Mouse (Mus musculus) heart, postnatal 0 days (tissue): Measurements from ENCODE around the gene Plin5. TPM values are rescaled to one million over a fixed set of nuclear protein-coding genes. Genes with fewer than 3 reads are reported as not detected.
A peak's percentile ranks its signal among the peaks of the same experiment; 100 is the strongest.
"Not testable (repeated sequence)": the region's sequence is repeated elsewhere in the genome, so short reads cannot be mapped to it uniquely, and the experiment has no call there.

Experiments
- ATAC-seq: fragments of 200-750 bp; cut with Nextera tagmentation; 2 replicates; pipeline ENCODE4 v1.8.0; 2017; ENCODE audit warnings: low read depth, moderate number of reproducible peaks, moderate library complexity; ENCODE audit not compliant: insufficient read depth
- DNase-seq: peaks from one replicate; pipeline ENCODE4 v3.0.0-alpha.2; 2016; ENCODE audit warnings: low spot score
- H3K27ac ChIP-seq: fragments of 300-500 bp; sonication (generic); 2 replicates; pipeline ENCODE4 v1.5.1; 2014; ENCODE audit warnings: low read depth, mild to moderate bottlenecking
- H3K27me3 ChIP-seq: fragments of 300-500 bp; sonication (generic); 2 replicates; pipeline ENCODE4 v1.6.1; 2014; ENCODE audit warnings: low read length, mixed read lengths; ENCODE audit not compliant: control insufficient read depth, insufficient read depth
- H3K36me3 ChIP-seq: fragments of 300-500 bp; sonication (generic); replicated peaks from 2 replicates; pipeline ENCODE4 v1.6.1; 2014; ENCODE audit warnings: low read length, mixed read lengths; ENCODE audit not compliant: control insufficient read depth, insufficient read depth
- H3K4me1 ChIP-seq: fragments of 300-500 bp; sonication (generic); 2 replicates; pipeline ENCODE4 v1.6.1; 2014; ENCODE audit warnings: antibody characterized with exemption; ENCODE audit not compliant: control insufficient read depth, insufficient read depth
- H3K4me2 ChIP-seq: fragments of 300-500 bp; sonication (generic); 2 replicates; pipeline ENCODE4 v1.6.1; 2014; ENCODE audit warnings: low read depth, mild to moderate bottlenecking, low read length, moderate library complexity
- H3K4me3 ChIP-seq: fragments of 300-500 bp; sonication (generic); 2 replicates; pipeline ENCODE4 v1.5.1; 2014; ENCODE audit warnings: low read depth, low read length
- H3K9ac ChIP-seq: fragments of 300-500 bp; sonication (generic); replicated peaks from 2 replicates; pipeline ENCODE4 v1.6.1; 2014; ENCODE audit warnings: low read depth, low read length, mixed read lengths
- H3K9me3 ChIP-seq: fragments of 300-500 bp; sonication (generic); replicated peaks from 2 replicates; pipeline ENCODE4 v1.6.1; 2016; ENCODE audit warnings: low read length; ENCODE audit not compliant: control insufficient read depth
- CTCF ChIP-seq: IDR thresholded peaks from 2 replicates; pipeline ENCODE4 v1.5.1; 2016; ENCODE audit warnings: antibody characterized with exemption, control low read depth, low read depth
- EP300 ChIP-seq: IDR thresholded peaks from 2 replicates; pipeline ENCODE4 v1.6.1; 2016; ENCODE audit warnings: antibody characterized with exemption, low read depth
- WGBS: fragments of 180-500 bp; shearing (Covaris S2); extraction: QIAGEN DNeasy Blood & Tissue Kit; methylation state at CpG from one replicate; pipeline ENCODE4 v1.1.7; 2014; 5-methylcytosine and 5-hydroxymethylcytosine counted together
- polyA plus RNA-seq: library from polyadenylated mRNA; unstranded; fragments of >200 nt; fragmentation: Nextera tagmentation; extraction: Ambion mirVana; gene quantifications from 2 replicates; pipeline ENCODE4 v1.2.1, GENCODE M21; 2015
- total RNA-seq: library from RNA; depleted of rRNA; stranded (reverse); fragments of >200 nt; gene quantifications from 2 replicates; pipeline ENCODE4 v1.2.3, GENCODE M21; 2014; ENCODE audit warnings: low replicate concordance

The Plin5 gene
- total and polyA plus RNA-seq, 2 experiments from 2014 or later, result 55.7 to 58.8 TPM

DNA sequence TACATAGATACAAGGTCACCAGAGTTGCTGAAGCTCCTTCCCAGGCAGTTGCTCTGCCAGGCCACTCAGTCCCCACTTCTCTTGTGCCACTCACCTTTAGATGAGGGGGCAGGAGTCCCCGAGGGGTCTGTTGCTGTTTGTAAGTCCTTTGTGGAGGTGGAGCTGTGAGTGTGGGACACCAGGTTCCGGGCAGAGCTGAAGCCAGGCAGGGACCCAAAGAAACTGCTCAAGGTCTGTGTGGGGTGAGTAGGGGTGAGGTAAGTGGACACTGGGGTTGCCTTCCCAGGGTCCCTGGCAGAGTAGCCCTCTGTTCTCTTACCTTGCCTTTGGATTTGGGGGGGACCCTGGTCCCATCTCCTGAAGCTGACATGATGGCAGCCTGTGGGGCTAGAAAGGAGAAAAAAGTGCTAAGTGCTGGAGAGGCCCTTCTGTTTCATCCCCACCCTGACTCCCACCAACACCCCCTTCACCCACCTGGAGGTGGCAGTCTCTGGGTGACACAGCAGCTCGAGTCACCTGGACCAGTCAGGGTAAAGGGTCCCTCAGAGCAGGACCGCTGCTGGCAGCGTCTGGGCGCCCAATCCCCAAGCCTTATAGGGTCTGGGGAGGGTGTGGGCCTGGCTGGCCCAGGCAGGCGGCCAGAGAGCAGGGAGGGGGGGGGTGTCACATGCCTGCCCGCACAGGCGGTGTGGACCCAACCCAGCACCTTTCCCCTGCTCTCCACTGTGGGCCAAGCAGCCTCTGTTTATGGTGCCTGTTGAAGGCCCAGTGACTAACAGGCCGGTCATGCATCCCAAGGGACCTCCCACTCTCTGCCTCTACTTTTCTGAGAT is 8.0 kb downstream of the Plin5 start, which contains the start of gene Plin4:
Plin4 (minus strand) TSS at position 585 of the 833 bp plus-strand sequence.
- H3K27ac ChIP-seq, result peak within 1 kb of the TSS; percentile 94
- H3K9ac ChIP-seq, result peak within 1 kb of the TSS; percentile 64
- DNase-seq, result peak; percentile 67
- H3K9me3 ChIP-seq, result no peaks in the 10 kb centered on the region
- H3K4me3 ChIP-seq, result peak within 1 kb of the TSS; percentile 38
- WGBS, result 32% methylated on average over 10 of the region's 10 CpGs
- TF ChIP-seq CTCF (0 out of 2 replicates have a peak, but pooled peaks have one; percentile 13), EP300 (peak; percentile 83; the same call in 1 of the 2 replicates)
- H3K4me2 ChIP-seq, result peak within 1 kb of the TSS; percentile 63
- H3K36me3 ChIP-seq, result peaks cover 12% of the 10 kb centered on the region; the same call in 1 of the 2 replicates
- no peaks in the 10 kb centered on the region for H3K27me3 ChIP-seq
- H3K4me1 ChIP-seq, result peaks cover 14% of the 10 kb centered on the region
- peak; percentile 82 for ATAC-seq

DNA sequence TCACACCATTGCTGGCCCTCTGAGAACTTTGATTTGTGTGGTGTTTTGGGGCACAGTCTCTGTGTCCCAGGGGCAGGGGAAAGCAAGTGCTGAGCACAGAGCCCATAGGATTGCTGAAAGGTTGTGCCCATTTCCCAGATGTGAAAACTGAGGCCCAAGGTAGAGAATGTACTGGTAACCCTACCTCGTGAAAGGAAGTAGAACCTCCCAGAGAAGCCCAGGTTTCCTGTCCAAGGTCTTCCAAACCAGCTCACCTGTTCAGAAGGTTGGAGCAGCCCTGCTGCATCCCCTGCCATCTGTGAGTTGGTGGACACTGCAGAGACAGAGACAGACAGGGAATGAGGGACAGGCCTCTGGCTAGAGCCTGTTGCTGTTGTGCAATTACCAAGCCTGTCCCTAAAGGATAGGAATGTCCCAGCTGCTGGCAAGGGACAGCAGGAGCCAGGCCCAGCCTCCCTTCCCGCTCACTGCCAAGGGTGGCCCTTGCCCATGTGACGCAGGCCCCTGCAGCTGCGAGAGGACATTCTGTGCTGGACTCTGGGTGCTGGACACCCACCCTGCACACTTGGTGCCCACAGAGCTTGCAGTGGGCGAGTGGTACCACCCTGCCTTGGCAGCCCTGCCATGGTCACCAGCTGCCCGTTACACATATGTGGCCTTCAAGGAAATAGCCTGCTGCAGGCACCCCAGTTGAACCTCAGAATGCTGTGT is 8.9 kb downstream of the Plin5 start:
- H3K36me3 ChIP-seq, result peaks cover 12% of the 10 kb centered on the region
- DNase-seq, result peak; percentile 80
- H3K4me3 ChIP-seq, result peak overlapping the region; percentile 38
- peak overlapping the region; percentile 94 for H3K27ac ChIP-seq
- H3K27me3 ChIP-seq, result no peaks in the 10 kb centered on the region
- 40% methylated on average over 6 of the region's 6 CpGs for WGBS
- TF ChIP-seq EP300 (peak; percentile 96), CTCF (0 out of 2 replicates have a peak, but pooled peaks have one; percentile 5)
- peak overlapping the region; percentile 64 for H3K9ac ChIP-seq
- ATAC-seq, result peak; percentile 82
- H3K4me1 ChIP-seq, result peaks cover 14% of the 10 kb centered on the region
- peak overlapping the region; percentile 63 for H3K4me2 ChIP-seq
- no peaks in the 10 kb centered on the region for H3K9me3 ChIP-seq

DNA sequence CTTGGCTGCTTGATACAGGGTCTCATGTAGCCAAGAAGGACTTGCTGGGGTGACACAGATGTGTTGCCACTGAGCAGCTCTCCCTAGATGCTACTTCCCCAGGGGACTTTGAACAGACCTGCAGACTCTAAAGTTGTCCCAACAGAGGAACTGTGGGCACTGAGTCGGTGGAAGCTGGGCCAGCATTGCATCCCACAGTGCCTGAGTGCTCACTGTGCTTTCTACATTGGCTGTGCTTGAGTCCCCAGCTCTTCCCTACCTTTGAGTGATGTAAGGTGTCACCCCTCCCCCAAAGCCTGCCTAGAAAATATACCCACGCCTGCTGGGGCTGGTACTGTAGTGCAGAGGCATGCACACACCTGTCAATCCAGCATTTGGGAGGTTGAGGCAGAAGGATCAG is 9.7 kb downstream of the Plin5 start:
- DNase-seq (no peak), ATAC-seq (no peak)
- no peak for TF ChIP-seq EP300
- Histone ChIP-seq H3K27me3 (no peaks in the 10 kb centered on the region), H3K4me2 (no peak overlapping the region), H3K4me1 (peaks cover 14% of the 10 kb centered on the region), H3K27ac (0 out of 2 replicates have a peak overlapping the region, but pooled peaks have one; percentile 94), H3K4me3 (no peak overlapping the region), H3K9me3 (no peaks in the 10 kb centered on the region), H3K36me3 (peaks cover 12% of the 10 kb centered on the region), H3K9ac (0 out of 2 replicates have a peak overlapping the region, but pooled peaks have one; percentile 2)
- WGBS, result 72% methylated on average over 2 of the region's 2 CpGs

- ATAC-seq (no peak), DNase-seq (no peak)
- Histone ChIP-seq H3K36me3 (peaks cover 20% of the 10 kb centered on the region), H3K4me3 (no peak overlapping the region), H3K27ac (no peak overlapping the region), H3K9me3 (no peaks in the 10 kb centered on the region), H3K9ac (no peak overlapping the region), H3K27me3 (no peaks in the 10 kb centered on the region), H3K4me2 (no peak overlapping the region), H3K4me1 (peaks cover 14% of the 10 kb centered on the region)
- WGBS, result 69% methylated on average over 4 of the region's 4 CpGs
- no peak for TF ChIP-seq EP300
Measured at GRCm38 (mm10) chr17:56106981-56107380, 10.4 kb downstream of the Plin5 start.

GRCm38 (mm10) chr17:56106436-56106835 is 11.0 kb downstream of the Plin5 start:
- H3K4me2 ChIP-seq, H3K9ac ChIP-seq, H3K4me3 ChIP-seq, H3K27me3 ChIP-seq, H3K9me3 ChIP-seq, ATAC-seq, DNase-seq, H3K27ac ChIP-seq: not testable (repeated sequence)
- Histone ChIP-seq H3K4me1 (peaks cover 14% of the 10 kb centered on the region), H3K36me3 (peaks cover 25% of the 10 kb centered on the region)
- 96% methylated on average over 4 of the region's 4 CpGs for WGBS

DNA sequence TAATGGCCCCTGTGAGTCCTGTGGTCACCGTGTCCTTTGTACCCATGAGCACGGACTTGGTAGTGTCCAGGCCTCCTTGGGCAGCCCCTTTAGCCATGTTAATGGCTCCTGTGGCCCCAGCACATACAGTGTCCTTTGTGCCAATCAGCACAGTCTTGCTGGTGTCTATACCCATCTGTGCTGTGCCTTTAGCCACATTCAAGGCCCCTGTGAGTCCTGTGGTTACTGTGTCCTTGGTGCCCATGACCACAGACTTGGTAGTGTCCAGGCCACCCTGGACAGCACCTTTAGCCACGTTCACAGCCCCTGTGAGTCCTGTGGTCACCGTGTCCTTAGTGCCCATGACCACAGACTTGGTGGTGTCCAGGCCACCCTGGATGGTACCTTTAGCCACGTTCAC is 12.6 kb downstream of the Plin5 start:
- not testable (repeated sequence) for DNase-seq, H3K9me3 ChIP-seq, H3K4me3 ChIP-seq, H3K27ac ChIP-seq, H3K4me2 ChIP-seq, H3K27me3 ChIP-seq, H3K4me1 ChIP-seq, ATAC-seq, H3K9ac ChIP-seq
- 100% methylated on average over 2 of the region's 5 CpGs for WGBS
- H3K36me3 ChIP-seq, result peaks cover 41% of the 10 kb centered on the region
